Mouse (Mus musculus): ENCODE measurements around the gene Rmi1. TPM values are rescaled to one million over a fixed set of nuclear protein-coding genes. Genes with fewer than 3 reads are reported as not detected.

The Rmi1 gene
- total and polyA plus RNA-seq, 3 experiments = 15.5 to 21.4 TPM; not detected in 1

DNA sequence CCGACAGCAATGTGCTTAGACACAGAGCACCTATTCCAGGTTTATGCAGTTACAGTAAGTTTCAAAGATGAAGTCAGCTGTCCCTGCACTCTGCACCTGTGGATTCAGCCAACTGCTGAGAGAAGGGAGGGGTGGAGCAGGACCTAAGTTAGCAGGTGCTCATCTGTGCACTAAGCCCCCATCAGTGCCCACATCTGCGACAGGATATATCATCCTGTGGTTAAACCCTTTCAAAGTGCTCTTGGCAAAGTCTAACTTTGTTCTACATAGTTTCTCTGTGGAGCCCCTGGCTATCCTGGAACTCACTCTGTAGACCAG is 28.9 kb upstream of the Rmi1 start:
- Histone ChIP-seq H3K36me3 (ENCODE audit: control insufficient read depth in 1 of 2, insufficient read depth in 2 of 2, low read length in 2 of 2) (no peaks in the 10 kb centered on the region), H3K27me3 (ENCODE audit: control insufficient read depth in 1 of 2, insufficient read depth in 2 of 2, low read length in 2 of 2) (no peaks in the 10 kb centered on the region), H3K79me2 (ENCODE audit: control insufficient read depth, insufficient read depth, low read length, poor library complexity) (no peaks in the 10 kb centered on the region), H3K4me1 (ENCODE audit: control insufficient read depth in 1 of 2, insufficient read depth in 2 of 2, low read length in 2 of 2) (no peaks in the 10 kb centered on the region), H3K4me3 (ENCODE audit: control insufficient read depth in 1 of 2, insufficient read depth in 1 of 2, low read depth in 2 of 2, low read length in 2 of 2) (no peak overlapping the region), H3K9ac (ENCODE audit: control insufficient read depth, low read depth, low read length, poor library complexity, severe bottlenecking) (no peak overlapping the region), H3K27ac (ENCODE audit: control insufficient read depth, low read depth, low read length) (no peak overlapping the region), H3K9me3 (replicated peaks; ENCODE audit: insufficient read depth, low read length) (no peaks in the 10 kb centered on the region)
- no peak for TF ChIP-seq POLR2AphosphoS2 (IDR thresholded peaks at IDR 0.05; ENCODE audit: low read length)
- no peak for DNase-seq (ENCODE audit: low read depth, low spot score)

GRCm38 (mm10) chr13:58384371-58384770 is 17.7 kb upstream of the Rmi1 start:
- no peak for DNase-seq (ENCODE audit: low read depth, low spot score)
- Histone ChIP-seq H3K79me2 (ENCODE audit: control insufficient read depth, insufficient read depth, low read length, poor library complexity) (no peaks in the 10 kb centered on the region), H3K9me3 (replicated peaks; ENCODE audit: insufficient read depth, low read length) (no peaks in the 10 kb centered on the region), H3K4me3 (ENCODE audit: control insufficient read depth in 1 of 2, insufficient read depth in 1 of 2, low read depth in 2 of 2, low read length in 2 of 2) (no peak overlapping the region), H3K27ac (ENCODE audit: control insufficient read depth, low read depth, low read length) (no peak overlapping the region), H3K9ac (ENCODE audit: control insufficient read depth, low read depth, low read length, poor library complexity, severe bottlenecking) (no peak overlapping the region), H3K27me3 (ENCODE audit: control insufficient read depth in 1 of 2, insufficient read depth in 2 of 2, low read length in 2 of 2) (no peaks in the 10 kb centered on the region), H3K36me3 (ENCODE audit: control insufficient read depth in 1 of 2, insufficient read depth in 2 of 2, low read length in 2 of 2) (peaks cover 0 to 9% of the 10 kb centered on the region in 2 experiments; a peak in 2 of 4 replicates), H3K4me1 (ENCODE audit: control insufficient read depth in 1 of 2, insufficient read depth in 2 of 2, low read length in 2 of 2) (peaks cover 0 to 5% of the 10 kb centered on the region in 2 experiments; a peak in 1 of 4 replicates)
- no peak for TF ChIP-seq TAL1 (IDR thresholded peaks at IDR 0.05; ENCODE audit: low read length)
- peak; percentile 22; the same call in 1 of the 2 replicates for TF ChIP-seq ZNF384 (IDR thresholded peaks at IDR 0.05; ENCODE audit: low read depth, low read length)
- no peak for TF ChIP-seq E2F4 (IDR thresholded peaks at IDR 0.05; ENCODE audit: borderline replicate concordance, low read depth, low read length)
- TF ChIP-seq NRF1 (IDR thresholded peaks at IDR 0.05; ENCODE audit: insufficient read depth, low read depth, low read length, poor library complexity, severe bottlenecking) = no peak
- TF ChIP-seq ETS1 (IDR thresholded peaks at IDR 0.05; ENCODE audit: low read depth, low read length) = no peak
- TF ChIP-seq ZMIZ1 (IDR thresholded peaks at IDR 0.05; ENCODE audit: low read depth, low read length) = no peak
- TF ChIP-seq MAZ (IDR thresholded peaks at IDR 0.05; ENCODE audit: low read depth, low read length) = no peak

DNA sequence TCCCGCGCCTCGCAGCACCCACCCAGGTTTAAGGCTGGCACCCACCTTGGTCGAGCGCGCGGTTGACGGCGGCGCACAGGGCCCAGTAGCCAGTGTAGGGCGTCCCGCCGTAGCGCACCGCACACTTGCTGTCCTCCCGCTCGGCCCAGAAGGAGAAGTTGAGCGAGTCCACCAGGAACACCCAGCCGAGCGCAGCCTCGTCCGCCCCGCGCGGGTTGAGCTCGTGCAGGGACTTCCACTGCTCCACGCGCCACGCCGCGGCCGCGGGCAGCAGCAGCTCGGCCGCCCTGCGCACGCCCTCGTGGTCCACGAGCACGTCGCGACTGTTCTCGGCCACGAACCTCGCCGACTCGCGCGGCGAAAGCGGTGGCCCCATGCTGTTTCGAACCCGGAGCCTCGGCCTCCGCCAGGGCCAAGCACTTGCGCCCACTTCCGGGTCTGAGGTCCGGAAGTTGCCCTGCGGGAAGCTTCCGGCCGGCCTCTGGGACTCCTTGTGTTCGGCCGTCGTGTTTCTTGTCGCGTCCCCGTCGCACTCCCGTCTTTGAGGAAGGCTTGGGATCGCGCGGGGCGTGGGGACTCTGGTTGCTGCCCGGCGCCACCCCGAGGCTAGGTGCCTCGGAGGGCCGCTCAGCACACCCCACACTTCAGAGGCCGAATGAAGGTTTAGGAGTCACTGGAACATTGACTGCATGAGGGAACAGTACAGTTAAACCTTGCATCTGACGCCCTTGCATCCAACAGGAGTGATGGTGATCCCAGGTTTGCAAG is 17.1 kb upstream of the Rmi1 start, which contains the start of gene 2210016F16Rik:
TSS of gene 2210016F16Rik (minus strand) at position 447 of the 768 bp plus-strand sequence.
- no peak within 1 kb of the TSS for H3K27ac ChIP-seq (ENCODE audit: control insufficient read depth, low read depth, low read length)
- no peak for TF ChIP-seq POLR2A (IDR thresholded peaks at IDR 0.05; ENCODE audit: control insufficient read depth in 1 of 2, insufficient read depth in 1 of 2, low read depth in 1 of 2, low read length in 2 of 2, poor library complexity in 1 of 2)
- H3K79me2 ChIP-seq (ENCODE audit: control insufficient read depth, insufficient read depth, low read length, poor library complexity) = no peaks in the 10 kb centered on the region
- no peak within 1 kb of the TSS for H3K9ac ChIP-seq (ENCODE audit: control insufficient read depth, low read depth, low read length, poor library complexity, severe bottlenecking)
- H3K27me3 ChIP-seq (ENCODE audit: control insufficient read depth in 1 of 2, insufficient read depth in 2 of 2, low read length in 2 of 2) = no peaks in the 10 kb centered on the region
- DNase-seq (ENCODE audit: low read depth, low spot score) = no peak
- H3K4me1 ChIP-seq (ENCODE audit: control insufficient read depth in 1 of 2, insufficient read depth in 2 of 2, low read length in 2 of 2) = peaks cover 0 to 5% of the 10 kb centered on the region in 2 experiments; a peak in 2 of 4 replicates
- H3K9me3 ChIP-seq (replicated peaks; ENCODE audit: insufficient read depth, low read length) = no peaks in the 10 kb centered on the region
- no peak within 1 kb of the TSS for H3K4me3 ChIP-seq (ENCODE audit: control insufficient read depth in 1 of 2, insufficient read depth in 1 of 2, low read depth in 2 of 2, low read length in 2 of 2)
- peaks cover 0 to 9% of the 10 kb centered on the region in 2 experiments; a peak in 2 of 4 replicates for H3K36me3 ChIP-seq (ENCODE audit: control insufficient read depth in 1 of 2, insufficient read depth in 2 of 2, low read length in 2 of 2)

Data from MEL (cell line).